Mouse (Mus musculus) lung, adult 2 months (tissue): ENCODE measurements around the gene Vmn1r223.

Experiments
- CTCF ChIP-seq: fragments of 200-500 bp; IDR thresholded peaks from 2 replicates; pipeline ENCODE4 v1.5.1; 2011; ENCODE audit warnings: mild to moderate bottlenecking, low read length, control low read depth; ENCODE audit not compliant: insufficient read depth
- POLR2A ChIP-seq: fragments of 200-500 bp; IDR thresholded peaks from 2 replicates; pipeline ENCODE4 v1.6.1; 2011; ENCODE audit warnings: low read depth, mild to moderate bottlenecking, control low read depth, low read length, borderline replicate concordance; ENCODE audit errors: extremely low read depth

GRCm38 (mm10) chr13:23258546-23259048 is 11.7 kb downstream of the Vmn1r223 start:
- no peak for TF ChIP-seq POLR2A
- TF ChIP-seq CTCF, result no peak
